Mouse (Mus musculus) liver, adult 2 months (tissue): ENCODE measurements around the gene Cd300lb. TPM values are rescaled to one million over a fixed set of nuclear protein-coding genes. Genes with fewer than 3 reads are reported as not detected.
"Not testable (repeated sequence)": the region's sequence is repeated elsewhere in the genome, so short reads cannot be mapped to it uniquely, and the experiment has no call there.

Experiments
- DNase-seq: peaks from one replicate; pipeline ENCODE4 v3.0.0-alpha.2; 2011; ENCODE audit warnings: low read depth, low spot score; ENCODE audit errors: extremely low read depth
- H3K27ac ChIP-seq: fragments of 200-500 bp; replicated peaks from 2 replicates; pipeline ENCODE4 v1.5.1; 2012; ENCODE audit warnings: low read depth, mild to moderate bottlenecking, control low read depth, inconsistent platforms, low read length; ENCODE audit not compliant: insufficient read depth
- H3K27me3 ChIP-seq: fragments of 200-500 bp; 2 replicates; pipeline ENCODE4 v1.6.1; 2012; ENCODE audit warnings: mild to moderate bottlenecking, moderate library complexity, low read length, inconsistent platforms; ENCODE audit not compliant: control insufficient read depth, insufficient read depth
- H3K36me3 ChIP-seq: fragments of 200-500 bp; 2 replicates; pipeline ENCODE4 v1.6.1; 2012; ENCODE audit warnings: low read length, inconsistent platforms; ENCODE audit not compliant: control insufficient read depth, insufficient read depth
- H3K4me1 ChIP-seq: fragments of 200-500 bp; 2 replicates; pipeline ENCODE4 v1.6.1; 2011; ENCODE audit warnings: low read length; ENCODE audit not compliant: control insufficient read depth, insufficient read depth
- H3K4me3 ChIP-seq: fragments of 200-500 bp; 2 replicates; pipeline ENCODE4 v1.5.1; 2011; ENCODE audit warnings: low read depth, mild to moderate bottlenecking, control low read depth, low read length, moderate library complexity; ENCODE audit not compliant: insufficient read depth
- H3K79me2 ChIP-seq: fragments of 200-500 bp; 2 replicates; pipeline ENCODE4 v1.6.1; 2012; ENCODE audit warnings: inconsistent platforms, mild to moderate bottlenecking, low read length, moderate library complexity; ENCODE audit not compliant: control insufficient read depth, insufficient read depth
- H3K9ac ChIP-seq: fragments of 200-500 bp; 2 replicates; pipeline ENCODE4 v1.6.1; 2012; ENCODE audit warnings: low read depth, mild to moderate bottlenecking, control low read depth, inconsistent platforms, low read length
- CTCF ChIP-seq: fragments of 200-500 bp; IDR thresholded peaks from 2 replicates; pipeline ENCODE4 v1.5.1; 2011; ENCODE audit warnings: low read depth, low read length, control low read depth
- POLR2A ChIP-seq: fragments of 200-500 bp; IDR thresholded peaks from 2 replicates; pipeline ENCODE4 v1.6.1; 2011; ENCODE audit warnings: low read length, control low read depth; ENCODE audit not compliant: insufficient read depth; ENCODE audit errors: extremely low read depth
- WGBS: fragments of 180-500 bp; shearing (Covaris S2); methylation state at CpG from one replicate; pipeline ENCODE4 v1.1.7; 2018; 5-methylcytosine and 5-hydroxymethylcytosine counted together
- polyA plus RNA-seq: library from polyadenylated mRNA; depleted of rRNA; stranded (reverse); fragments of >200 nt; gene quantifications from 2 replicates; pipeline ENCODE4 v1.2.3, GENCODE M21; 2012
- total RNA-seq: library from RNA; depleted of rRNA; stranded (reverse); fragments of >200 nt; gene quantifications from 2 replicates; pipeline ENCODE4 v1.2.3, GENCODE M21; 2014

Cd300lb gene
- total and polyA plus RNA-seq, 2 experiments: 0.46 to 1.0 TPM

- Histone ChIP-seq H3K36me3 (no peaks in the 10 kb centered on the region), H3K27ac (no peak overlapping the region), H3K4me1 (no peaks in the 10 kb centered on the region), H3K79me2 (no peaks in the 10 kb centered on the region), H3K9ac (no peak overlapping the region), H3K4me3 (no peak overlapping the region), H3K27me3 (no peaks in the 10 kb centered on the region)
- TF ChIP-seq CTCF (no peak), POLR2A (no peak)
- peak; percentile 28 for DNase-seq
- 36% methylated on average over 7 of the region's 7 CpGs for WGBS
Measured at GRCm38 (mm10) chr11:114914978-114915377, 19.2 kb downstream of the Cd300lb start.

- WGBS: 8% methylated on average over 9 of the region's 9 CpGs
- no peaks in the 10 kb centered on the region for H3K4me1 ChIP-seq
- no peaks in the 10 kb centered on the region for H3K36me3 ChIP-seq
Measured at GRCm38 (mm10) chr11:114912847-114913246, 21.3 kb downstream of the Cd300lb start.

GRCm38 (mm10) chr11:114909538-114909937 is 24.6 kb downstream of the Cd300lb start:
- not testable (repeated sequence) for H3K27ac ChIP-seq, DNase-seq, H3K4me1 ChIP-seq, H3K9ac ChIP-seq, H3K36me3 ChIP-seq, H3K79me2 ChIP-seq, H3K4me3 ChIP-seq, H3K27me3 ChIP-seq
- peak; percentile 25; the same call in 1 of the 2 replicates for TF ChIP-seq CTCF
- 39% methylated on average over 3 of the region's 3 CpGs for WGBS

More at GRCm38 (mm10) chr11:114912847-114913246, 21.3 kb downstream of the Cd300lb start:
- Histone ChIP-seq H3K4me3 (no peak overlapping the region), H3K27me3 (no peaks in the 10 kb centered on the region), H3K9ac (no peak overlapping the region), H3K79me2 (no peaks in the 10 kb centered on the region), H3K27ac (no peak overlapping the region)
- TF ChIP-seq CTCF: peak; percentile 90
- no peak for TF ChIP-seq POLR2A
- DNase-seq: peak; percentile 50

GRCm38 (mm10) chr11:114908086-114908485 is 26.1 kb downstream of the Cd300lb start:
- H3K79me2 ChIP-seq: no peaks in the 10 kb centered on the region
- WGBS: 53% methylated on average over 4 of the region's 4 CpGs
- H3K9ac ChIP-seq: no peak overlapping the region
- H3K27ac ChIP-seq: no peak overlapping the region
- no peaks in the 10 kb centered on the region for H3K4me1 ChIP-seq
- H3K36me3 ChIP-seq: no peaks in the 10 kb centered on the region
- no peaks in the 10 kb centered on the region for H3K27me3 ChIP-seq
- no peak for TF ChIP-seq POLR2A
- TF ChIP-seq CTCF: no peak
- no peak for DNase-seq
- H3K4me3 ChIP-seq: no peak overlapping the region

- Histone ChIP-seq H3K9ac (no peak overlapping the region), H3K27me3 (no peaks in the 10 kb centered on the region), H3K27ac (no peak overlapping the region), H3K4me1 (no peaks in the 10 kb centered on the region), H3K79me2 (no peaks in the 10 kb centered on the region), H3K36me3 (no peaks in the 10 kb centered on the region), H3K4me3 (no peak overlapping the region)
- DNase-seq: peak; percentile 30
- TF ChIP-seq CTCF (no peak), POLR2A (no peak)
- WGBS: 35% methylated on average over 4 of the region's 4 CpGs
Measured at GRCm38 (mm10) chr11:114907567-114907966, 26.6 kb downstream of the Cd300lb start.

GRCm38 (mm10) chr11:114903224-114903623 is 31.0 kb downstream of the Cd300lb start:
- Histone ChIP-seq H3K36me3 (no peaks in the 10 kb centered on the region), H3K27ac (no peak overlapping the region), H3K9ac (no peak overlapping the region), H3K79me2 (no peaks in the 10 kb centered on the region), H3K4me3 (no peak overlapping the region), H3K4me1 (no peaks in the 10 kb centered on the region), H3K27me3 (no peaks in the 10 kb centered on the region)
- DNase-seq: no peak
- TF ChIP-seq CTCF: no peak
- no peak for TF ChIP-seq POLR2A
- 93% methylated on average over 4 of the region's 4 CpGs for WGBS
